Mouse (Mus musculus) stomach, embryonic 14.5 days (tissue): ENCODE data around the gene Pih1d1. TPM values are rescaled to one million over a fixed set of nuclear protein-coding genes. Genes with fewer than 3 reads are reported as not detected.

Experiments
- ATAC-seq: fragments of 200-750 bp; cut with Nextera tagmentation; 2 replicates; pipeline ENCODE4 v1.8.0; 2017; ENCODE audit warnings: low read depth, moderate TSS enrichment; ENCODE audit not compliant: insufficient number of reproducible peaks, insufficient read depth, low FRiP score
- H3K27ac ChIP-seq: fragments of 300-500 bp; sonication (generic); 2 replicates; pipeline ENCODE4 v1.5.1; 2014; ENCODE audit warnings: mild to moderate bottlenecking, low read length, moderate library complexity, mixed read lengths
- H3K27me3 ChIP-seq: fragments of 300-500 bp; sonication (generic); 2 replicates; pipeline ENCODE4 v1.6.1; 2014; ENCODE audit warnings: low read length, control low read depth, mixed read lengths; ENCODE audit not compliant: control insufficient read depth, insufficient read depth
- H3K36me3 ChIP-seq: fragments of 300-500 bp; sonication (generic); 2 replicates; pipeline ENCODE4 v1.6.1; 2014; ENCODE audit warnings: mild to moderate bottlenecking, control low read depth, low read length, moderate library complexity, mixed read lengths; ENCODE audit not compliant: control insufficient read depth, insufficient read depth
- H3K4me1 ChIP-seq: fragments of 300-500 bp; sonication (generic); 2 replicates; pipeline ENCODE4 v1.6.1; 2014; ENCODE audit warnings: low read length, control low read depth, mixed read lengths; ENCODE audit not compliant: control insufficient read depth, insufficient read depth
- H3K4me2 ChIP-seq: fragments of 300-500 bp; sonication (generic); replicated peaks from 2 replicates; pipeline ENCODE4 v1.6.1; 2014; ENCODE audit warnings: low read depth, low read length, control low read depth
- H3K4me3 ChIP-seq: fragments of 300-500 bp; sonication (generic); 2 replicates; pipeline ENCODE4 v1.5.1; 2014; ENCODE audit warnings: low read depth, low read length, control low read depth
- H3K9ac ChIP-seq: fragments of 300-500 bp; sonication (generic); replicated peaks from 2 replicates; pipeline ENCODE4 v1.6.1; 2014; ENCODE audit warnings: low read depth, mild to moderate bottlenecking, control low read depth, low read length, moderate library complexity, mixed read lengths
- H3K9me3 ChIP-seq: fragments of 300-500 bp; sonication (generic); 2 replicates; pipeline ENCODE4 v1.6.1; 2016; ENCODE audit warnings: low read depth, low read length, control low read depth; ENCODE audit not compliant: control insufficient read depth
- WGBS: fragments of 180-500 bp; shearing (Covaris S2); extraction: QIAGEN DNeasy Blood & Tissue Kit; methylation state at CpG from one replicate; pipeline ENCODE4 v1.1.7; 2014; 5-methylcytosine and 5-hydroxymethylcytosine counted together
- polyA plus RNA-seq: library from polyadenylated mRNA; unstranded; fragments of >200 nt; fragmentation: Nextera tagmentation; extraction: Ambion mirVana; gene quantifications from 2 replicates; pipeline ENCODE4 v1.2.1, GENCODE M21; 2014

Pih1d1 gene
- polyA plus RNA-seq, 1 experiment from 2014 or later: 114 TPM

GRCm38 (mm10) chr7:45162996-45163615 lies 9.0 kb downstream of the Pih1d1 start:
- Histone ChIP-seq H3K27ac (no peak overlapping the region), H3K9ac (no peak overlapping the region), H3K4me1 (peaks cover 4% of the 10 kb centered on the region; the same call in 1 of the 2 replicates), H3K4me2 (no peak overlapping the region), H3K9me3 (no peaks in the 10 kb centered on the region), H3K36me3 (peaks cover 10% of the 10 kb centered on the region), H3K4me3 (no peak overlapping the region), H3K27me3 (peaks cover 47% of the 10 kb centered on the region)
- 74% methylated on average over 9 of the region's 9 CpGs for WGBS
- no peak for ATAC-seq

DNA sequence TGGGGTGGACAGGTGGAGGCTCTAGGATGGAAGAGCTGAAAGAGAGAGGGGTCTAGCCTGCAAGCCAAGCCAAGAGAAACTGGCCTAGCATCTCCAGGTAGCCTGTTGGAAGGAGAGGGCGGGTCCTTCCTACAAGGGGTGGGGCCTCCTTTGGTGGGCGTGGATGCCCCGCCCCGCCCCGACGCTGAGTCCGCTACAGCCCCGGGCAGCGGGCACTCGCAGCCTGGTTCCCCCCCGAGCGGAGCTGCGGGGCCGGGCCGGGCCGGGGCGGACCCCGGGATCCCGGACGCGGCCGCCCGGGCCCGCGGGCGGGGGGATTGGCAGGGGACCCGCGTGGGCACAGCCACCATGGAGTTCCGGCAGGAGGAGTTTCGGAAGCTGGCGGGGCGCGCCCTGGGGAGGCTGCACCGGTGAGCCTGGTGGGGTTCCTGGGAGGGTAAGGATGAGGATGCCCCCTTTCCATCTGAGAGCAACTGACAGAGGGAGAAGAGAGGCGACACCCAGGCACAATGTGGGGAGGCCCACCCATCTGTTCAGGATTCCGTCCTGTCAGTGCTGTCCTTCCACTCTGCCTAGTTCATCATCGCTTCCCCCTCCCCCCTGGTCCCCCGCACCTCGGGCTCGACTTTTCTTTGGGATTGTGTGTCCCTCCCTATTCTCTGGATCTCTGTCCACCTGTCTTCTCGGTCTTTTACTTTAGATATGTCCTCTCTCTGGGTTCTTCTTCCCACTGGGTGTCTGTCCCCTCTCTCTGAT lies 9.8 kb downstream of the Pih1d1 start, which contains the start of gene Slc17a7:
Slc17a7 (plus strand) TSS at position 215 of the 756 bp plus-strand sequence.
- H3K4me3 ChIP-seq: peak within 1 kb of the TSS; percentile 35
- H3K27ac ChIP-seq: no peak within 1 kb of the TSS
- H3K27me3 ChIP-seq: peaks cover 54% of the 10 kb centered on the region
- WGBS: 1% methylated on average over 32 of the region's 41 CpGs
- peak within 1 kb of the TSS; percentile 70 for H3K4me2 ChIP-seq
- ATAC-seq: no peak
- H3K36me3 ChIP-seq: peaks cover 10% of the 10 kb centered on the region
- 0 out of 2 replicates have a peak within 1 kb of the TSS, but pooled peaks have one; percentile 22 for H3K9ac ChIP-seq
- H3K4me1 ChIP-seq: peaks cover 4% of the 10 kb centered on the region; the same call in 1 of the 2 replicates
- no peaks in the 10 kb centered on the region for H3K9me3 ChIP-seq

DNA sequence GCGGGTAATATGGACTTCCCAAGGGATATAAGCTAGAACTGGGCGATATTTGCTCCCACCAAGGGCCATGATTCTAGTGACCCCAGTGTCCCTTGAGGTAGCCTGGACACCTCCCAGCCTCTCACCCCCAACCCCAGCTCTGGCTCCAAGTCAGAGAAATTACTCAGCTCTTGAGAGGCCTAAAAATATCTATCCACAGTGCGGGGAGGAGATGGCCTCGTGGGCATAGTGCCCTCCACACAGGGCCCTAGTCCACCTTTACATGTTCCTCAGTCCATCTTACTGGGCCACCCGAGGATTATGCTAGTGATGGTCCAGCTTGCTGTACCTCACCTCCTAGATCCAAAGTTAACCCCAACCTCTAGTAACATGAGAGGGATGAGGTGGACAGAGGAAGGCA lies 10.7 kb downstream of the Pih1d1 start:
- peaks cover 4% of the 10 kb centered on the region; the same call in 1 of the 2 replicates for H3K4me1 ChIP-seq
- peaks cover 6% of the 10 kb centered on the region for H3K36me3 ChIP-seq
- H3K9ac ChIP-seq: no peak overlapping the region
- H3K27ac ChIP-seq: no peak overlapping the region
- H3K4me3 ChIP-seq: no peak overlapping the region
- peaks cover 63% of the 10 kb centered on the region for H3K27me3 ChIP-seq
- WGBS: 73% methylated on average over 5 of the region's 5 CpGs
- no peak overlapping the region for H3K4me2 ChIP-seq
- no peak for ATAC-seq
- peaks cover 7% of the 10 kb centered on the region for H3K9me3 ChIP-seq

DNA sequence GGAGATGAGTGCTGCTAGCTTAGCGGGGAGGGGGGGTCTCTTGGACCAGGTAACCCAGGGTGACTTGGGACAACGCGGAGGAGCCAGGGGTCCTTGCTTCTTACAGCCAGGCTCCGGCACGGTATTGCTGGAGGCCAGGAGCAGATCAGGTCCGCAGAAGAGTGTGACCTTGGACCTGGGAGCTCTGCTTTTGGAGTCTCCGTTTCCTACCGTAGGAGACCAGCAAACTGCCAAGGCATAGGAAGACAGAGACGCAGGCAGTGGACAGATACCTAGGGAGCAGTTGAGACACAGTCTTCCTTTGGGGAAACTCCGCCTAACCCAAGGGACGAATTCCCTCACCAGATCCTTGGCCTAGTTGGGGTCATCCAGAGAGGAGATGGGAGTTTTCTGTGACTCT lies 11.6 kb downstream of the Pih1d1 start:
- Histone ChIP-seq H3K9ac (no peak overlapping the region), H3K4me2 (no peak overlapping the region), H3K9me3 (peaks cover 13% of the 10 kb centered on the region), H3K27ac (no peak overlapping the region), H3K27me3 (peaks cover 63% of the 10 kb centered on the region), H3K4me1 (peaks cover 4% of the 10 kb centered on the region; the same call in 1 of the 2 replicates), H3K4me3 (no peak overlapping the region), H3K36me3 (no peaks in the 10 kb centered on the region)
- 54% methylated on average over 11 of the region's 11 CpGs for WGBS
- ATAC-seq: no peak

- Histone ChIP-seq H3K27me3 (peaks cover 64% of the 10 kb centered on the region), H3K9me3 (peaks cover 13% of the 10 kb centered on the region), H3K4me2 (no peak overlapping the region), H3K36me3 (no peaks in the 10 kb centered on the region), H3K27ac (no peak overlapping the region), H3K4me1 (peaks cover 4% of the 10 kb centered on the region; the same call in 1 of the 2 replicates), H3K4me3 (no peak overlapping the region), H3K9ac (no peak overlapping the region)
- no peak for ATAC-seq
- WGBS: 19% methylated on average over 10 of the region's 10 CpGs
Measured at GRCm38 (mm10) chr7:45166950-45167401, 12.9 kb downstream of the Pih1d1 start.

DNA sequence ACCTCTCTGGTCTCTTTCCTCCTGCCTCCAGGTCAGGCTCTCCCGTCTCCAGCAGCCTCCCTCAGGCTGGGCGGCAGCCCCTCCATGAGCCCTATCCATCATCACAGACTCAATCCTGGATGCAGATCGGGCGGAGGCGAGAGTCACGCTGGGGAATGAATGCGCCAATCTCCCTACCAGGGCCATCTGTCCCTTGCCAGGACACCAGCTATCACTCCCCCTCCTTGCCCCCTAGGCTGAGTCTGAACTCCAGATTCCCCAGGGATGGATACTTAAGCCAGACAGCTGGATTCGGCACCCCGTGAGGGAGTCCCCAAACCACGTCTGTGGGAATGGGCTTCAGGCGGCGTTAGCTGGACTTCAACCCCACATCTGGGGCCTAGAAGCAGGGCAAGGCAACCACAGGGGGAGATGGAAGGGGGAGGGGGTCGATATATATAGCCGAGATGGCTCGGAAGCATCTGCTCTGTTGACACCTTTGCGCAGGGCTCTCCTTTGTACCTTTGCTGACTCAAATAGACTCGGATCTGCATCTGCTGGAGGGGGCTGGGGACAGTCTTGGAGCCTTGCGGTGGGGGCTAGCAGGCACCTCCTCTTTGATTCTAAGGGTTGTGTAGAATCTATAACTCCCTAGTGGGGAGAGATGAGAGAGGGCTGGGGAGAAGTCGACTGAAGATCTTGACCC lies 13.8 kb downstream of the Pih1d1 start:
- H3K36me3 ChIP-seq: no peaks in the 10 kb centered on the region
- no peak overlapping the region for H3K9ac ChIP-seq
- no peak overlapping the region for H3K4me3 ChIP-seq
- peaks cover 4% of the 10 kb centered on the region; the same call in 1 of the 2 replicates for H3K4me1 ChIP-seq
- H3K27me3 ChIP-seq: peaks cover 62% of the 10 kb centered on the region
- H3K27ac ChIP-seq: no peak overlapping the region
- WGBS: 3% methylated on average over 19 of the region's 19 CpGs
- peaks cover 13% of the 10 kb centered on the region for H3K9me3 ChIP-seq
- H3K4me2 ChIP-seq: no peak overlapping the region
- no peak for ATAC-seq

GRCm38 (mm10) chr7:45168656-45169055 lies 14.6 kb downstream of the Pih1d1 start:
- ATAC-seq: no peak
- Histone ChIP-seq H3K27me3 (peaks cover 60% of the 10 kb centered on the region), H3K9ac (no peak overlapping the region), H3K36me3 (no peaks in the 10 kb centered on the region), H3K4me1 (peaks cover 4% of the 10 kb centered on the region; the same call in 1 of the 2 replicates), H3K4me2 (no peak overlapping the region), H3K4me3 (no peak overlapping the region), H3K27ac (no peak overlapping the region), H3K9me3 (peaks cover 13% of the 10 kb centered on the region)
- 6% methylated on average over 24 of the region's 24 CpGs for WGBS

GRCm38 (mm10) chr7:45169495-45169894 lies 15.4 kb downstream of the Pih1d1 start:
- 91% methylated on average over 3 of the region's 3 CpGs for WGBS
- H3K9ac ChIP-seq: no peak overlapping the region
- no peaks in the 10 kb centered on the region for H3K4me1 ChIP-seq
- peaks cover 13% of the 10 kb centered on the region for H3K9me3 ChIP-seq
- no peak overlapping the region for H3K4me3 ChIP-seq
- no peak overlapping the region for H3K27ac ChIP-seq
- no peaks in the 10 kb centered on the region for H3K36me3 ChIP-seq
- ATAC-seq: no peak
- peaks cover 56% of the 10 kb centered on the region for H3K27me3 ChIP-seq
- no peak overlapping the region for H3K4me2 ChIP-seq
